Mouse (Mus musculus) retina, adult 2 months (tissue): ENCODE results near the gene 1700012B09Rik.
A peak's percentile ranks its signal among the peaks of the same experiment; 100 is the strongest.

Experiments used
- DNase-seq: peaks from one replicate; pipeline ENCODE4 v3.0.0-alpha.2; 2012; ENCODE audit warnings: low read depth, low spot score

1700012B09Rik gene

DNA sequence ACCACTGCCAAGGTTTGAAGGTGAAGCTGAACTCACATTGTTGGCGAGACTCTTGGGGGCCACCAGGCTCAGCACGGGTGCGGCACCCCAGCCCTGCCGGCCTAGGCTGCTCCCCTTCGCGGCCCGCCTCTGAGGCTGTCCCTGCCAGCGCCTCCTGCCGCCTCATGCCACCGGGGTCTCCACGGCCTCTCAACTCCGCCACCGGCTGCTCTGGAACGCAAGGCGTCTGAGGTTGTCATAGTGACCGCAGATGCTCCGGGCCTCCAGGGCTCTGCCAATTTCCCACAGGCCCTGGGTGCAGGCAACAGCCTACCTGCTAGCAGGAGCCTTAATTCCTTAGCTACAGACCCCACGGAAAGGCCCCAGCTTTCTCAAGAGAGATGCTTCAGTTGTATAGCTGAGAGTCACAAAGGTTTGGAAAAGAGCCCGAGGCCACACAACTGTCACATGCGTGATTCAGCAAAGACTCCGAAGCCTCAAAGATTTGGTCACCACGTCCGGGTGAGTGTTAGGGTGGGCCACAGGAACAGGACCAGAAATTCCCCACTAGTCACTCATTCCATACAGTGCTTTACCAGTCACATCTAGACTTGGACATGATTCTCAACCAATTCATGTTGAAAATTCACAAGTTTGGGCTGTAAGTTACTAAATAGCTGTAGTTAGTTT, at the start of gene 1700012B09Rik:
Gene 1700012B09Rik, minus strand, starts transcription at position 228 of the 669 bp plus-strand sequence.
- DNase-seq = no peak

DNA sequence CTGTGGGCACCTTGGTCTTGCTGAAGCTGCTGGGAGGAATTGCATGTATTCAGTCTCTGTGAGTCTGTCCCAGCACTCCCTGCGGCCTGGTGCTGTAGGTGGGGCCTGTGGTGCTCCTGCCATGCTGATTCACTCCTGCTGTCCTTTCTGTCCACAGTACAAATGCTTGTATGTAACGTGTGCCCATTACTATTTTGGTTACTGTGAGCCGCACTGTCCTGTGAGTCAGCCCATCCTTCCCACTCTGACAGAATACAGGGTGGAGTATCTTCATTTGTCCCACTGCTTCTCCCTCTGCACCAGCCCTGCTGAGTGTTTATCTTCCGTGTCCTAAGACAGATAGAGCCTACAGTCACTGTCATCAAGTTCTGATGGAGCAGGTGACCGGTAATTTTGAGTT, 39.3 kb upstream of the 1700012B09Rik start:
- DNase-seq = no peak

DNA sequence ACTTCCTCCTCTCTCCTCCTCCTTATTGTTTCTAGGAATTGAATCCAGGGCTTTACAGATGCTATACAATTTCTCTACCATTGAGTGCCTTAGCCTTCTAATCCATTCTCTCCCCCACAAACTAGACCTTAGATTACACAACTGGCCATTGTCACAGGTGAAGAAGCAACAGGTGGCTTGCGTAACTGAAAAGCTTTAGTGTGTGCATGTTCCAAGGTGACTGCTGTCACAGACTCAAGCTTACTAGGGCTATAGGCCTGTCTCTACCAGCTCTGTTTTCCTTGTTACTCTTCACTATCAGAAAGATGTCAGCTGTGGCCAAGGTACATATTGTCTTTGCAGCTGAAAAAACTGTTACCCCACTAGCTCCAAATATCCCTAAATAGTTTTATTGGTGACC, 36.0 kb upstream of the 1700012B09Rik start:
- no peak for DNase-seq

GRCm38 (mm10) chr9:14805714-14806113, 34.9 kb upstream of the 1700012B09Rik start:
- no peak for DNase-seq

GRCm38 (mm10) chr9:14787356-14787755, 16.5 kb upstream of the 1700012B09Rik start:
- DNase-seq = no peak

GRCm38 (mm10) chr9:14784039-14785002, 13.5 kb upstream of the 1700012B09Rik start, which contains the start of the genes Mre11a and Ankrd49:
Mre11a (plus strand) TSS chr9:14784654.
Ankrd49 (minus strand) TSS chr9:14784856.
- peak; percentile 90 for DNase-seq

GRCm38 (mm10) chr9:14778341-14778740, 7.5 kb upstream of the 1700012B09Rik start:
- DNase-seq = no peak

DNA sequence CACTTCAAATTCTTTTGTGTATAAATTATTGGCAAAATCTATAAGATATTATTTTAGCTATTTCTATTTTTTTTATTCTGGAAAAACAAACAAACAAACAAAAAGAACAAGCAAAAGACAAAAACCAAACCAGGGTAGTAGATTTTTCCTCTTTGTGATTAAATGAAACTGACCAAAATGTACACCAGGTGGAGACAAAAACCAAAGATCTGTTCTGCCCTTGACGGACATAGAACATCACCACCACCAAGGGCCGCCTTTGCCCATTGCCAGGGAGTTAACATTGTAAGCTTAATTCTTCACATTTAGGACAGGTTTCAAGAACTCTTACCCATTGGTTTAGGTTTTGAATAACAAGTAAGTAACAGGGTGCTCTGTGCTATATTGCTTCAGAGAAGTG, 3.0 kb upstream of the 1700012B09Rik start:
- no peak for DNase-seq

DNA sequence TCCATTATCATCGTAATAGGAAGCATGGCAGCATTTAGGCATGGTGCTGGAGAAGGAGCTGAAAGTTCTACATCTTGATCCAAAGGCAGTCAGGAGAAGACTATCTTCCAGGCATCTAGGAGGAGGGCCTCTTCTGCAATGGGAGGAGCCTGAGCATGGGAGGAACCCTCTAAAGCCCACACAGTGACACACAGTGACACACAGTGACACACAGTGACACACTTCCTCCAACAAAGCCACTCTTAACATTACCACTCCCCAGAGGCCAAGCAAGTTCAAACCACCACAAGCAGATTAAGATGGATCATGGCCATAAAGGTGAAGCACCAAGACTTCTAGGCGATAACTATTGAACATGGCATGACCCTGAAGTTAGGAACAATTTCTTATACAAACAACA, 1.2 kb upstream of the 1700012B09Rik start:
- no peak for DNase-seq

GRCm38 (mm10) chr9:14769811-14770210, 1.0 kb downstream of the 1700012B09Rik start:
- no peak for DNase-seq

DNA sequence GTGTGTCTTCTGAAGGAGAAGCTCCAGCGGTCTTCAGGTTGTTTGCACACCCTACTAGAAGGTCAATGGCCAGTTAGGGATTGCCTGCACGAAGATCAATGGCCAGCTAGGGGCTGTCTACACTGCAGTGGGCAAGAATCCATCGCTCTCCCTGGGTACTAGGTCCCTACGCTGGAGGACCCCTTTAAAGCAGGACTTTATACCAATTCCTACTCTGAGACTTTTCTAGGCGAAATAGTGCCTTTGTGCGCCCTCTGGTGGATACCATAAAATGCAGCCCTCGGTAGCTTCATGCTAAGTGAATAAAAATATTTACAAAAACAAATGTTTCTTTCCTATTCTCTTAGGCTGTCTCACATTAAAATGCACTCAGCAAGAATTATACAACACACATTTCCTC, 6.1 kb downstream of the 1700012B09Rik start:
- DNase-seq = no peak

DNA sequence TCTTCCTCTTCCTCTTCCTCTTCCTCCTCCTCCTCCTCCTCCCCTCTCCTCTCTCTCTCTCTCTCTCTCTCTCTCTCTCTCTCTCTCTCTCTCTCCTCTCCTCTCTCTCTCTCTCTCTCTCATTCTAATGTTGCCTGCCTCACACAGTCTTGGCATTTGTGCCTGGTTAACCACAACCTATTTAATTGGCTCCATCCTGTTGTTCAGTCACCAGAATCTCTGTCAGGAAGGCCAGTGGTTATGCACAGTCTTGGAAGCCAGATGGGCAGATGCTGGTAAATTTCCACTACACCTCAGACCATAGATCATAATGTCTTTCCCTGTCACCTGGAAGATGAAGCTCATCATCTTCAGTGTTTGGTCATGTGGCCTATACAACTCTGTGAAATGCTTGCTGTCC, 11.6 kb downstream of the 1700012B09Rik start:
- DNase-seq = no peak

DNA sequence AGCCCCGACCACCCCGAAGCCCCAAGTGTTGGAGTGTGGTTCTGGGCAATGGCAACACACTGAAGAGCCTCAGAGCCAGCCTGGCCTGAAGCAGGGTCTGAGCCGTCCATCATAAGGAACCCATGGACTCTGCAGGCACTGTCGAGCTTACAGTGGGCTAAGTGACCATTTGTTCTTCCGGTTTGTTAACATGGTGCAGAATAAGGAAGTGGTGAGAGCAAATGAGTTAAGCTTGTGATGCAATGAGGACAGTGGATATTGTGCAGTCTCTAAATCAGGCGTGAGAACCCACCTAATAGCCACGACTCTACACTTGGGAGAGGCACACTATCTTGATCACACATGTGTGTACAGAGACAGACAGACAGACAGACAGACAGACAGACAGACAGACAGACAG, 12.2 kb downstream of the 1700012B09Rik start:
- no peak for DNase-seq

- no peak for DNase-seq
Observed at GRCm38 (mm10) chr9:14754469-14754868, 16.4 kb downstream of the 1700012B09Rik start.

DNA sequence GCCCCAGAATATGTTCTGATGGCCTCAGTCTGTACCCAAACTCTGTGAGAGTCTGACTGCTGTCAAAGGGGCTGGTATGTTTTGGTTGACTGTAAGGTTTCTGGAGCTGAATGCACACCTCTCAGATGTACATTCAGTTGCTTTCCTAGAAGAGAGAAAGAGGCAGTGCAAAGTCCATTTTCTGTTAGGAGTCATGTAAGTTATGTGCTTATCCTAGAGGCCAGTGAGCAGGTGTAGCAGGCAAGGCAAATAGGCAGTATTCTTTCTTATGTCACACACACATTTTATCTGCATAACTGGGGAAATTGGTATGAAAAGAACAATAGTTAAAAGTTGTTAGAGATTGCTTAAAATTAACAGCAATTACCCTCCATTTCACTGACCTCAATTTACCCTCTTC, 16.9 kb downstream of the 1700012B09Rik start:
- DNase-seq = no peak

DNA sequence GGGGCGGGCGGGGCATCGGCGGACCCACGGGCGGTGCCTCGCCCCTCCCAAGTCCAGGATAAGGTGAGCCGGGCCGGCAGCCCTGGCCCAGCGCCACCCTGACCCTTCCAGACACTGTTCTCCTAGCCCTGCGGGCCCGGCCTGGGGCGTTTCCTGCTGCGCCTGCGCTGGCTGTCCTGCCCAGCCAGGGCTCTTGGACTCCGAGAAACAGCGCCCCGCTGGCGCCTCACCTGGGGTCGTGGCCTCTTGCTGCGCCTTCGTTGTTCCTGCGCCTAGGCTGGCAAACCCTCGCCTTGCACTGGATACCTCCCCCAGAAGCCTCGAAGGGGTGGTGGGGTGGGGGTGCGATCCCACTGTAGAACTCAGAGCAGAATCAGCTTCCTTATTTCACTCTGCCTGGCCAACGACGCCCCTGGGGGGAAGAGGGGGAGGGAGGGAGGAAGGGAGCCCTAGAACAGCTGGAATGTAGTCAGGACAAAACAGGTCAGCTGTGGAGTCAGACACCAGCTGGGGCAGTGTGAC, 18.8 kb downstream of the 1700012B09Rik start, which contains the start of gene Fut4:
Gene Fut4, minus strand, starts transcription at position 393 of the 522 bp plus-strand sequence.
- no peak for DNase-seq

GRCm38 (mm10) chr9:14751503-14752000, 19.3 kb downstream of the 1700012B09Rik start:
- no peak for DNase-seq

GRCm38 (mm10) chr9:14750901-14751502, 19.8 kb downstream of the 1700012B09Rik start:
- DNase-seq = no peak

GRCm38 (mm10) chr9:14740151-14740924, 30.5 kb downstream of the 1700012B09Rik start, which contains the start of gene Piwil4:
Piwil4 (minus strand) TSS chr9:14740733.
- no peak for DNase-seq

GRCm38 (mm10) chr9:14739498-14740150, 31.2 kb downstream of the 1700012B09Rik start:
- DNase-seq = no peak
